Mouse (Mus musculus) small intestine, adult 2 months (tissue): ENCODE measurements around the gene Eno2.

Experiments used
- CTCF ChIP-seq: fragments of 200-500 bp; IDR thresholded peaks from 2 replicates; pipeline ENCODE4 v1.5.1; 2012; ENCODE audit warnings: low read depth, mild to moderate bottlenecking, control low read depth, inconsistent platforms, low read length, moderate library complexity, mixed read lengths; ENCODE audit not compliant: insufficient replicate concordance, insufficient read length; ENCODE audit errors: extremely low read depth
- POLR2A ChIP-seq: fragments of 200-500 bp; IDR thresholded peaks from 2 replicates; pipeline ENCODE4 v1.6.1; 2012; ENCODE audit warnings: low read depth, mild to moderate bottlenecking, control low read depth, inconsistent platforms, low read length, moderate library complexity

DNA sequence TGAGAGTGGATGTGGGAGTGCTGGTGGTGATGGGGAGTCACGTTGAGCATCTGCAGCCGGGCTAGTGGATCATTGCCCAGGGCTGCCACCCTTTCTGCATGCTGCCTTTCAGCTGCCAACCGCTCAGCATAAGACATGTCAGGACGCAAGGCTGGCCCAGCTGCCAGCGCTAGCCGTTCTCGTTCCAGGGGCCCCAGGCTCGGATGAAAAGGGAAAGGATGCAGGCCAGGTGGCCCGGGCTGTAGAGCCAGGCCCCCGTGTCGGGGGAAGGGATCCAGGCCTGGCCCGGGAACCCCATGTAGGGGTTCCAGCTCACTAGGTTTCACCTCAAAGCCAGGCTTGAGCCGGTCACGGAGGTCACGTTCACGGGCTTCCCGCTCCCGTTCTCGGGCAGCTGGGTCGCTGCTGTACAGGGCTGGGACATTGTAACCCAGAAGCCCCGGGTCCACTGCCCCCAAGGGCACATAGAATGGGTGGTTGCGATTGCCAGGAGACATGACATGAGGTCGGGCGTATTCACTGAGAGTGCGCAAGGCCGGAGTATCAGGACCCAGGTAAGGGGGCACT, 24.6 kb downstream of the Eno2 start:
- TF ChIP-seq CTCF: no peak
- TF ChIP-seq POLR2A: no peak
